Mouse (Mus musculus): Measurements from ENCODE around the gene Kank4.
"Not testable (repeated sequence)": the region's sequence is repeated elsewhere in the genome, so short reads cannot be mapped to it uniquely, and the experiment has no call there.

The Kank4 gene

GRCm38 (mm10) chr4:98838913-98839312 is 21.6 kb upstream of the Kank4 start:
- TF ChIP-seq GATA4 (IDR thresholded peaks at IDR 0.05; ENCODE audit: insufficient replicate concordance, low read length), result no peak

- no peak for TF ChIP-seq GATA4 (IDR thresholded peaks at IDR 0.05; ENCODE audit: insufficient replicate concordance, low read length)
Measured at GRCm38 (mm10) chr4:98837715-98838505, 20.6 kb upstream of the Kank4 start.

GRCm38 (mm10) chr4:98836519-98836918 is 19.2 kb upstream of the Kank4 start:
- no peak for TF ChIP-seq GATA4 (IDR thresholded peaks at IDR 0.05; ENCODE audit: insufficient replicate concordance, low read length)

DNA sequence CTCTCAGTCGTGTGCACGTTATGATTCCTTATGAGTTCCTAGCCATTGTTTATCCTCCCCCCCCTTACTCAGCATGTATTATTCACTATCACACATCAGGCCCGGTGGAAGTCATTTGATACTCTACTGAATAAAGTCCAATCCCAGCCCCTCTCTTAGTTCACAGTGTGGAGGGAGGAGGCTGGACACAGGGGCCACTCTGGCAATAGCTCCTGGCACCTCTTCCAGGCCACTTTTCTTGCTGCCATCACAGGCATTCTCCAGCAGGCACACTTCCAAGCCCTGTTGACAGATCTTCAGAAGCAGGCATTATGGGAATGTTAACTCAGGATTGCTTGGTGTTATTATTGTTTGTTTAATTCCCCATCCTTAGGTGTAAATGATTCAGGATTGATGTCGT is 17.4 kb upstream of the Kank4 start:
- TF ChIP-seq GATA4 (IDR thresholded peaks at IDR 0.05; ENCODE audit: insufficient replicate concordance, low read length), result no peak

- TF ChIP-seq GATA4 (IDR thresholded peaks at IDR 0.05; ENCODE audit: insufficient replicate concordance, low read length), result no peak
Measured at GRCm38 (mm10) chr4:98831726-98832125, 14.4 kb upstream of the Kank4 start.

- no peak for TF ChIP-seq GATA4 (IDR thresholded peaks at IDR 0.05; ENCODE audit: insufficient replicate concordance, low read length)
Measured at GRCm38 (mm10) chr4:98826701-98827100, 9.4 kb upstream of the Kank4 start.

DNA sequence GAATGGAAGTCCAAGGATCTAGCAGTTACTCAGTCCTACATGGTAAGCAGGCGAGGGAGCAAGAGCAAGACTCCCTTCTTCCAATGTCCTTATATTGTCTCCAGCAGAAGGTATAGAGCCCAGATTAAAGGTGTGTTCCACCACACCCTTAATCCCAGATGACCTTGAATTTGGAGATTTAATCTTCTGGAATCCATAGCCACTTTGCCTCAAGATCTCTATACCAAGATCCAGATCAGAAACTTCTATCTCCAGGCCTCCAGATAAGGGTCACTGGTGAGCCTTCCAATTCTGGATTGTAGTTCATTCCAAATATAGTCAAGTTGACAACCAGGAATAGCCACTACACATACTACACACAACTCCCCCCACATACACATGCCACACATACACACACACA is 6.4 kb upstream of the Kank4 start, which contains the start of gene I0C0044D17Rik:
Gene I0C0044D17Rik, minus strand, starts transcription at position 101 of the 400 bp plus-strand sequence.
- not testable (repeated sequence) for TF ChIP-seq GATA4 (IDR thresholded peaks at IDR 0.05; ENCODE audit: insufficient replicate concordance, low read length)

- no peak for TF ChIP-seq GATA4 (IDR thresholded peaks at IDR 0.05; ENCODE audit: insufficient replicate concordance, low read length)
Measured at GRCm38 (mm10) chr4:98823047-98823446, 5.7 kb upstream of the Kank4 start.

- TF ChIP-seq GATA4 (IDR thresholded peaks at IDR 0.05; ENCODE audit: insufficient replicate concordance, low read length), result no peak
Measured at GRCm38 (mm10) chr4:98822478-98822877, 5.1 kb upstream of the Kank4 start.

DNA sequence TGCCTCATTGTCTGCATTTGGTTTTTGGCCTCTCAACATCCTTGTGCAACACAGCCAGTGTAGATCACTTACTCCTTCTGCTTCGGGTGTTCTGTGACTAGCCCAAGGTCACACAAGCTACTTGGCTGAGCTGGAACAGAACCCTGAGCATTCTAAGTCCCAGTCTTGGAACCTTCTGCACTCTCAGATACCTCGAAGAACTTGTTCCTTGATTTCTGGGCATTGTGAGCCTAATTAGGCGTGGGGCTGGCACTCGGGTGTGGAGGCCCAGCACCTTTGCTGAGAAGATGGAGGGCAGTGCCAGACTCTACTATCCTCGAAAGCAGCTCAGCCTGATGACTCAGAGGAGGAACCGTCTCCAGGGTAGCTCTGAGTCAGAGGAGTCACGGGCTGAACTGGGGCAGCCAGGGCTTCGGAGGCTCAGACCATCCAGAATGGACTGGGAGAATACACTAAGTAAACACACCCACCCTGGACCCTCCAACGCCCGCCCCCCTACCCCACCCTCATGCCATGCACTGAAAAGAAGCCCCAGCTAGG is 1.9 kb upstream of the Kank4 start:
- TF ChIP-seq GATA4 (IDR thresholded peaks at IDR 0.05; ENCODE audit: insufficient replicate concordance, low read length), result no peak

- no peak for TF ChIP-seq GATA4 (IDR thresholded peaks at IDR 0.05; ENCODE audit: insufficient replicate concordance, low read length)
Measured at GRCm38 (mm10) chr4:98816807-98817183, 542 bp downstream of the Kank4 start.

- TF ChIP-seq GATA4 (IDR thresholded peaks at IDR 0.05; ENCODE audit: insufficient replicate concordance, low read length), result no peak
Measured at GRCm38 (mm10) chr4:98806306-98806705, 11.0 kb downstream of the Kank4 start.

GRCm38 (mm10) chr4:98805291-98806048 is 11.9 kb downstream of the Kank4 start:
- TF ChIP-seq GATA4 (IDR thresholded peaks at IDR 0.05; ENCODE audit: insufficient replicate concordance, low read length), result no peak

GRCm38 (mm10) chr4:98804476-98805134 is 12.7 kb downstream of the Kank4 start:
- TF ChIP-seq GATA4 (IDR thresholded peaks at IDR 0.05; ENCODE audit: insufficient replicate concordance, low read length), result no peak

DNA sequence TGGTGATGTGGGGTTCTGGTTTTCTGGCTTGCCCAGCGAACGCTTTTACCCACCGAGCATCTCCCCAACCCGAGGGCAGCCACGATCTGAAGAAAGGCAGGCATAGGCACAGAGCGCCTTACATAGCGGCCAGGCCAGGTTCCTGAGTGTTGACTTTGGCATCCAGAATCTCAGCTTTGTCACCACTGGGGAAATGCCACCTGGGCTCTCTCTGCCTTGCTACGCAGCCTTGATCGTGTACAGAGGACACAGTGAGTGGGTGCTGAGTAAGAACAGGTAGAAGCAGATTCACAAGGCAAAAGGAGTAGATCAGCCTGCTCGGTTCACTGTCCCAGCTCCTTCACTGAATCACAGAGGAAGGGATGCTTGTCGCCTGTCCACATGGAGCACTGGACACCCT is 15.6 kb downstream of the Kank4 start:
- TF ChIP-seq GATA4 (IDR thresholded peaks at IDR 0.05; ENCODE audit: insufficient replicate concordance, low read length), result no peak

Measured in liver, adult (tissue).